Mouse (Mus musculus): Measurements from ENCODE around the gene Speer4c. TPM values are rescaled to one million over a fixed set of nuclear protein-coding genes. Genes with fewer than 3 reads are reported as not detected.
"Not testable (repeated sequence)": the region's sequence is repeated elsewhere in the genome, so short reads cannot be mapped to it uniquely, and the experiment has no call there.

The Speer4c gene
- not detected in 2 replicates for polyA plus RNA-seq (2016; fragmentation: Nextera tagmentation; extraction: Ambion mirVana)

- H3K4me1 ChIP-seq; H3K4me3 ChIP-seq; H3K36me3 ChIP-seq; H3K9me3 ChIP-seq (replicated peaks); H3K27ac ChIP-seq; H3K27me3 ChIP-seq (ENCODE audit: low read depth, poor library complexity, severe bottlenecking); DNase-seq (ENCODE audit: low spot score): not testable (repeated sequence)
These were observed at the start of gene Speer4c for GRCm38 (mm10) chr5:15714171-15714570. Gene Speer4c, minus strand, starts transcription at chr5:15714271.

GRCm38 (mm10) chr5:15747478-15748255 lies 33.6 kb upstream of the Speer4c start:
- DNase-seq (ENCODE audit: low spot score) = peak; percentile 55

DNA sequence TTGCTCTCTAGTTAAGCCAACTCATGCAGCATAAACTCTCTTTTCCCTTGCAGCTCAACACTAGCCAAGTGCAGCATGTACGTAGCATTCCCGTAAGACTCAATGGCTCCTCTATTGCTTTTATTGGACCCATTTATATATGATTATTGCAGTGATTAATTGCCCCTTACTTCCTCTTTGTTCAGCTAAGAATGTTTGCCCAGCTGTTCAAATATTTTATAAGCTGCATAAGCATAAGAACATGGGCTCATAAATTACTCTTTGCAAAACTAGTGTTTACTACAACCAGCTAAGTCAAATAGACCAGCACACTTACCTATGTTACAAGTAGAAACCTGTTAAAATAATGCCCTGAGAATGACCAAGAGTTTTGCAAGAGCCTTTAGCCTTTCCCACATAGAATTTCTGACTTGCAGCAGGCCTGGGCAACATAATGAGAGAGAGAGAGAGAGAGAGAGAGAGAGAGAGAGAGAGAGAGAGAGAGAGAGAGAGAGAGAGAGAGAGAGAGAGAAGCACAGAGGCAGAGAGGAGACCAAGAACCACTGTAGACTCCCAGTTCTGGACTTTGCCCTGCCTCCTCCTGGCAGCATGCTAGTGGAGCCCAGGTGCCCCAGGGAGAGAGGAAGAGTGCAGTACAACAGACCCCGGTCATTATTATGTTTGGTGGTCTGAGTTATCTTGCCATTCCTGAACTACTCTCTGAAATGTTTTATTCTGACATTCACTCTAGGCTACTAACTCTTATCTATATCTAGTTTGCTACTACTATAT lies 20.2 kb upstream of the Speer4c start:
- Histone ChIP-seq H3K27me3 (ENCODE audit: low read depth, poor library complexity, severe bottlenecking) (no peaks in the 10 kb centered on the region), H3K4me1 (no peaks in the 10 kb centered on the region), H3K9me3 (replicated peaks) (no peaks in the 10 kb centered on the region), H3K4me3 (no peak overlapping the region), H3K36me3 (no peaks in the 10 kb centered on the region), H3K27ac (no peak overlapping the region)
- no peak for DNase-seq (ENCODE audit: low spot score)
- 93% methylated on average over 3 of the region's 3 CpGs for WGBS

More at GRCm38 (mm10) chr5:15747478-15748255, 33.6 kb upstream of the Speer4c start:
- WGBS = 44% methylated on average over 4 of the region's 4 CpGs
- H3K36me3 ChIP-seq = no peaks in the 10 kb centered on the region
- no peaks in the 10 kb centered on the region for H3K9me3 ChIP-seq (replicated peaks)
- peaks cover 6% of the 10 kb centered on the region; the same call in 1 of the 2 replicates for H3K4me1 ChIP-seq
- H3K4me3 ChIP-seq = no peak overlapping the region
- no peaks in the 10 kb centered on the region for H3K27me3 ChIP-seq (ENCODE audit: low read depth, poor library complexity, severe bottlenecking)
- H3K27ac ChIP-seq = peak overlapping the region; percentile 66; the same call in 1 of the 2 replicates

- not testable (repeated sequence) for H3K36me3 ChIP-seq; H3K9me3 ChIP-seq (replicated peaks); H3K27me3 ChIP-seq (ENCODE audit: low read depth, poor library complexity, severe bottlenecking); H3K4me3 ChIP-seq; DNase-seq (ENCODE audit: low spot score); H3K4me1 ChIP-seq; H3K27ac ChIP-seq
- 24% methylated on average over 5 of the region's 5 CpGs for WGBS
These were observed 11.2 kb downstream of the Speer4c start for GRCm38 (mm10) chr5:15702891-15703290.

DNA sequence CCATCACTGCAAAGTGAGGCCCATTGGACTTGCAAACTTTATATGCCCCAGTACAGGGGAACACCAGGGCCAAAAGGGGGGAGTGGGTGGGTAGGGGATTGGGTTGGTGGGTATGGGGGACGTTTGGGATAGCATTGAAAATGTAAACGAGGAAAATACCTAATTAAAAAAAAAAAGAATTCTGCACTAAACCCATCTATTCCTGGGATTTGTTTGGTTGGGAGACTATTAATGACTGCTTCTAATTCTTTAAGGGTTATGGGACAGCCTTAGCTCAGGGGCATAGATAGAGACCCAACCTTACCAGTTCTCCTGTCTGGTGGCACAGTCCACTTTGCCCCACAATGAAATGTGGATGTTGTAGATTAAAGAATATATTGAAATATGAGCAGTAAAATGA lies 16.4 kb downstream of the Speer4c start:
- H3K4me1 ChIP-seq; H3K27me3 ChIP-seq (ENCODE audit: low read depth, poor library complexity, severe bottlenecking); H3K36me3 ChIP-seq; H3K9me3 ChIP-seq (replicated peaks); H3K4me3 ChIP-seq; DNase-seq (ENCODE audit: low spot score); H3K27ac ChIP-seq: not testable (repeated sequence)
- 44% methylated on average over 2 of the region's 2 CpGs for WGBS

- 92% methylated on average over 4 of the region's 4 CpGs for WGBS
- not testable (repeated sequence) for H3K36me3 ChIP-seq; H3K4me1 ChIP-seq; H3K4me3 ChIP-seq; H3K27ac ChIP-seq; H3K27me3 ChIP-seq (ENCODE audit: low read depth, poor library complexity, severe bottlenecking); DNase-seq (ENCODE audit: low spot score)
- peaks cover 11% of the 10 kb centered on the region for H3K9me3 ChIP-seq (replicated peaks)
These were observed 22.2 kb downstream of the Speer4c start for GRCm38 (mm10) chr5:15691849-15692248.

DNA sequence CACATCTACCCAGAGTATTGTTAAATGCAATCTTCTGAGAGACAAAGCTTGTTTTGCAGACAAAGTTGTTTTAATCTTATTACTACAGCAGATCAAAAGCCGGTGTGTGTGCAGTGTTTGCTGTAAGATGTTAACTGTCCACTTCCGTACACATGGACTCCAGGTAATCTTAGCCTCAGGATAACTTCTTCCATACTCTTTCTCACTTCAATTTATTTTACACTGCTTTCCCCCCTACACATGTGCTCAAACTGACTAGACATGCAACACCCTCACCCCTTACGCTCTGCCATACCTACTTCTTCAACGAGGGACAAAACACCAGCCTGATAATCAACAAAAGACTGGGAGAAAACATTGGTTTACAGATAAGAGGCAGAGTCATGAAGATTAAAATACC lies 23.2 kb downstream of the Speer4c start:
- peaks cover 12% of the 10 kb centered on the region for H3K9me3 ChIP-seq (replicated peaks)
- 77% methylated on average over 4 of the region's 4 CpGs for WGBS
- not testable (repeated sequence) for H3K27ac ChIP-seq; H3K36me3 ChIP-seq; H3K27me3 ChIP-seq (ENCODE audit: low read depth, poor library complexity, severe bottlenecking); H3K4me3 ChIP-seq; H3K4me1 ChIP-seq
- peak; percentile 30 for DNase-seq (ENCODE audit: low spot score)

DNA sequence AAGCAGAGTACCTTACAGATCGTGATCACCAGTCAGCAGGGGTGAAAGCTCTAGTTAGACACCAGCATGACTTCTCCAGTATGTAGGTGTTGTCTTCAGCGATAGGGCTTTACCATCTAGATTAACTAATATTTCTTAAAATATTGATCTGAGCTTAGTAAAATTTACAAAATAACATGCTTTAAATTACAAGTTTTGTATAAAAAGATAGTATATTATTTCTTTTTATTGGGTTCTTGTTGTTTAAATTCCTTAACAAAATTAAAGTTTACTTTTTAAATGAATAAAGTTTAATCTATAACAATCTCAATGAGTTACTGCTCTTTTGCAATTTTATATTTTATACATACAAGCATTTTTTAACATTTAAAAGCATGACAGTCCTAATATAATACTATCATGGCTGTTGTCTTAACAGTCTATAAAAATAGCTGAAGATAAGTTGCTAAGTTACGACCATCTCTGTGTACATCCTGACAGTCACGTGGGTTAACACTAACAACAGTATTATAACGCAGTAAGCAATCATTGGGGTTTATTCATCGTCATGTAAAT lies 24.3 kb downstream of the Speer4c start:
- 79% methylated on average over 6 of the region's 6 CpGs for WGBS
- H3K9me3 ChIP-seq (replicated peaks) = peaks cover 11% of the 10 kb centered on the region
- H3K4me1 ChIP-seq; H3K27me3 ChIP-seq (ENCODE audit: low read depth, poor library complexity, severe bottlenecking); H3K36me3 ChIP-seq; H3K4me3 ChIP-seq; DNase-seq (ENCODE audit: low spot score); H3K27ac ChIP-seq: not testable (repeated sequence)

DNA sequence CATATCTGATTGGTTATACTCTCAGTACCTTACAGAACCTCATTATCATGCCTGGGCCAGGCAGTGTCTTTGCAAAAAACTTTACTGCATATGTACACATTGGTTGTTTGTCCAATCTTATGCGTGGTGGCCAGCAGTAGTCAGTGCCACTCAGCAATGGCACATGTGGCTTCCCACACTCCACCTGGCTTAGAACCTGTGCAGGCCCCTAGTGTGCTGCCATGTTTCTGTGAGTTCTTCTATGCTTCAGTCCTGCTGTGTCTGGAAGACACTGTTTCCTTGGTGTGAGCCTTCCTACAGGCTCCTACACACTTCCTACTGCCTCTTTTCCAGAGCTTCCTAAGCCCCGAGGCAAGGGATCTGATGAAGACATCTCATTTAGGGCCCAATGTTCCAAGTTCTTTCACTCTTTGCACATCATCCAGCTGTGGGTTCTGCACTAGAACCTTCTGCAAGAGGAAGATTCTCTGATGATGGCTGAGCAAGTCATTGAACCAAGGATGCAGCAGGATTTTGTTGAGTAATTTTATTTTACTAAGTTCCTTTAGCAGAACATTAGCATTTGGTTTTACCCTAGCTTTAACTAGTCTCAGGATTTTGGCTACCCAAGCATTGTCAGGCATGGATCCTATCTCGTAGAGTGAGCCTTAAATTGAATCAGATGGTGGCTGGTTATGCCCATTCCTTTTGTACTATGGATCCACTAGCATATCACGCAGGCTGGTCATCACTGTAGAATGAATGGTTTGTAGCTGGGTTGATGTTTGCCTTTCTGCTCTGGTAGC lies 25.0 kb downstream of the Speer4c start:
- 69% methylated on average over 4 of the region's 4 CpGs for WGBS
- H3K27ac ChIP-seq; H3K4me3 ChIP-seq; H3K27me3 ChIP-seq (ENCODE audit: low read depth, poor library complexity, severe bottlenecking); DNase-seq (ENCODE audit: low spot score); H3K4me1 ChIP-seq; H3K36me3 ChIP-seq: not testable (repeated sequence)
- H3K9me3 ChIP-seq (replicated peaks) = peaks cover 11% of the 10 kb centered on the region

GRCm38 (mm10) chr5:15681301-15682035 lies 32.6 kb downstream of the Speer4c start:
- peaks cover 12% of the 10 kb centered on the region for H3K9me3 ChIP-seq (replicated peaks)
- not testable (repeated sequence) for H3K4me1 ChIP-seq
- 81% methylated on average over 8 of the region's 10 CpGs for WGBS

GRCm38 (mm10) chr5:15679980-15680949 lies 33.8 kb downstream of the Speer4c start:
- DNase-seq (ENCODE audit: low spot score) = peak; percentile 31
- H3K27me3 ChIP-seq (ENCODE audit: low read depth, poor library complexity, severe bottlenecking); H3K36me3 ChIP-seq; H3K4me1 ChIP-seq; H3K27ac ChIP-seq; H3K4me3 ChIP-seq: not testable (repeated sequence)
- 71% methylated on average over 13 of the region's 13 CpGs for WGBS
- H3K9me3 ChIP-seq (replicated peaks) = peaks cover 10% of the 10 kb centered on the region

More at GRCm38 (mm10) chr5:15681301-15682035, 32.6 kb downstream of the Speer4c start:
- H3K4me3 ChIP-seq; H3K36me3 ChIP-seq; H3K27me3 ChIP-seq (ENCODE audit: low read depth, poor library complexity, severe bottlenecking); H3K27ac ChIP-seq; DNase-seq (ENCODE audit: low spot score): not testable (repeated sequence)

Measured in limb, embryonic 10.5 days (tissue).